Mouse (Mus musculus): ENCODE data around the gene Hnrnpdl. TPM values are rescaled to one million over a fixed set of nuclear protein-coding genes. Genes with fewer than 3 reads are reported as not detected.
A peak's percentile ranks its signal among the peaks of the same experiment; 100 is the strongest.

Hnrnpdl gene
- polyA plus RNA-seq, 1 experiment: 346 TPM

GRCm38 (mm10) chr5:100044621-100045020 lies 5.2 kb upstream of the Hnrnpdl start:
- Histone ChIP-seq H3K9ac (ENCODE audit: low read depth, poor library complexity, severe bottlenecking) (no peak overlapping the region), H3K36me3 (ENCODE audit: control insufficient read depth, insufficient read depth, low read length, poor library complexity, severe bottlenecking) (0 out of 2 replicates have a peak, but pooled peaks cover 2% of the 10 kb centered on the region), H3K4me1 (ENCODE audit: control insufficient read depth, insufficient read depth, low read length) (peaks cover 10% of the 10 kb centered on the region), H3K27ac (ENCODE audit: insufficient read depth, low read length) (peak overlapping the region; percentile 97), H3K4me3 (ENCODE audit: low read depth, low read length) (peak overlapping the region; percentile 29; the same call in 1 of the 2 replicates), H3K27me3 (ENCODE audit: control insufficient read depth, insufficient read depth, low read length, poor library complexity, severe bottlenecking) (no peaks in the 10 kb centered on the region), H3K9me3 (replicated peaks; ENCODE audit: control insufficient read depth, insufficient read depth, low read length, poor library complexity, severe bottlenecking) (no peaks in the 10 kb centered on the region)
- no peak for TF ChIP-seq CTCF (IDR thresholded peaks at IDR 0.05; ENCODE audit: low read depth, low read length)
- TF ChIP-seq EP300 (IDR thresholded peaks at IDR 0.05; ENCODE audit: insufficient read depth, low read depth, low read length): no peak
- TF ChIP-seq POLR2A (IDR thresholded peaks at IDR 0.05; ENCODE audit: insufficient read depth, low read length): no peak

DNA sequence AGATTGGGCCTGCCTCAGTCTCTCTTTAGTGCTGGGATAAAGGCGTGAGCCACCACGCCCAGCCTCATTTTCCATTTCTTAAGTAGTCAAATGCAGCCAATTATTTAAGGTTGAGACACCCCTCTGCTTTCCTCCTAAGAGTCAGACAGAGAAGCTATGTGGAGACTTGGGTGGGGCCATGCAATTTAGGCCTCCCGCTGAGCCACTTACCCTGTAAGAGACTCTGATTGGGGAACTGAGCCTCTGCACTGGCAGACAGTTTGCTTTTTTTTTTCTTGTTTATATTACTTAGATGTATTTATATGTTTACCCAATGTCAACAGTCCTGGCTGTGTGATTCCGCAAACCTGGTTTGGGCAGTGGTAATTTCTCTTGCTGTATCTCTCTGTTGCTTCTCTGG lies 4.6 kb upstream of the Hnrnpdl start:
- Histone ChIP-seq H3K9ac (ENCODE audit: low read depth, poor library complexity, severe bottlenecking) (no peak overlapping the region), H3K36me3 (ENCODE audit: control insufficient read depth, insufficient read depth, low read length, poor library complexity, severe bottlenecking) (0 out of 2 replicates have a peak, but pooled peaks cover 2% of the 10 kb centered on the region), H3K27me3 (ENCODE audit: control insufficient read depth, insufficient read depth, low read length, poor library complexity, severe bottlenecking) (no peaks in the 10 kb centered on the region), H3K4me1 (ENCODE audit: control insufficient read depth, insufficient read depth, low read length) (peaks cover 10% of the 10 kb centered on the region), H3K9me3 (replicated peaks; ENCODE audit: control insufficient read depth, insufficient read depth, low read length, poor library complexity, severe bottlenecking) (no peaks in the 10 kb centered on the region), H3K4me3 (ENCODE audit: low read depth, low read length) (no peak overlapping the region), H3K27ac (ENCODE audit: insufficient read depth, low read length) (peak overlapping the region; percentile 97)
- TF ChIP-seq POLR2A (IDR thresholded peaks at IDR 0.05; ENCODE audit: insufficient read depth, low read length) (no peak), EP300 (IDR thresholded peaks at IDR 0.05; ENCODE audit: insufficient read depth, low read depth, low read length) (peak; percentile 71), CTCF (IDR thresholded peaks at IDR 0.05; ENCODE audit: low read depth, low read length) (no peak)

DNA sequence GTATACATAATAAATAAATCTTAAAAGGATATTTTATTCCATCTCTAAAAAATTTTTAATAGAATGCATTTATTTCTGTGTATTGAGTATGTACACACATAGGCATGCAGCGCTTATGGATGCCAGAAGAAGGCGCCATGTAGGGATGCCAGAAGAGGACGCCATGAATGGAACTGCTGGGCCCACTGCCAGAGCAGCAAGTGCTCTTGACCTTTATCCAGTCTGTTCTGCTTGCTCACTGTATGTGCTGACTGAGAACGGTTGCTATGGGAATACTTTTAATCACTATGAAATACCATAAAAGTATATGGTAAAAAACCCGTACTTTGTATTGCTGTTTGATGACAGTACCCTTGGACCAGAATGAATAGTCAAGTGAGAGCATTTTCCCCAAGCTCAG lies 3.9 kb upstream of the Hnrnpdl start:
- Histone ChIP-seq H3K36me3 (ENCODE audit: control insufficient read depth, insufficient read depth, low read length, poor library complexity, severe bottlenecking) (0 out of 2 replicates have a peak, but pooled peaks cover 2% of the 10 kb centered on the region), H3K9ac (ENCODE audit: low read depth, poor library complexity, severe bottlenecking) (no peak overlapping the region), H3K9me3 (replicated peaks; ENCODE audit: control insufficient read depth, insufficient read depth, low read length, poor library complexity, severe bottlenecking) (no peaks in the 10 kb centered on the region), H3K4me3 (ENCODE audit: low read depth, low read length) (no peak overlapping the region), H3K4me1 (ENCODE audit: control insufficient read depth, insufficient read depth, low read length) (peaks cover 7% of the 10 kb centered on the region), H3K27me3 (ENCODE audit: control insufficient read depth, insufficient read depth, low read length, poor library complexity, severe bottlenecking) (no peaks in the 10 kb centered on the region), H3K27ac (ENCODE audit: insufficient read depth, low read length) (peak overlapping the region; percentile 93)
- no peak for TF ChIP-seq EP300 (IDR thresholded peaks at IDR 0.05; ENCODE audit: insufficient read depth, low read depth, low read length)
- no peak for TF ChIP-seq CTCF (IDR thresholded peaks at IDR 0.05; ENCODE audit: low read depth, low read length)
- no peak for TF ChIP-seq POLR2A (IDR thresholded peaks at IDR 0.05; ENCODE audit: insufficient read depth, low read length)

- H3K9me3 ChIP-seq (replicated peaks; ENCODE audit: control insufficient read depth, insufficient read depth, low read length, poor library complexity, severe bottlenecking): no peaks in the 10 kb centered on the region
- H3K27ac ChIP-seq (ENCODE audit: insufficient read depth, low read length): peak overlapping the region; percentile 93
- no peak overlapping the region for H3K9ac ChIP-seq (ENCODE audit: low read depth, poor library complexity, severe bottlenecking)
- H3K36me3 ChIP-seq (ENCODE audit: control insufficient read depth, insufficient read depth, low read length, poor library complexity, severe bottlenecking): peaks cover 9% of the 10 kb centered on the region
- TF ChIP-seq CTCF (IDR thresholded peaks at IDR 0.05; ENCODE audit: low read depth, low read length) (no peak), POLR2A (IDR thresholded peaks at IDR 0.05; ENCODE audit: insufficient read depth, low read length) (no peak), EP300 (IDR thresholded peaks at IDR 0.05; ENCODE audit: insufficient read depth, low read depth, low read length) (no peak)
- no peaks in the 10 kb centered on the region for H3K27me3 ChIP-seq (ENCODE audit: control insufficient read depth, insufficient read depth, low read length, poor library complexity, severe bottlenecking)
- H3K4me3 ChIP-seq (ENCODE audit: low read depth, low read length): no peak overlapping the region
- peaks cover 7% of the 10 kb centered on the region for H3K4me1 ChIP-seq (ENCODE audit: control insufficient read depth, insufficient read depth, low read length)
Measured at GRCm38 (mm10) chr5:100042467-100042866, 3.0 kb upstream of the Hnrnpdl start.

GRCm38 (mm10) chr5:100041272-100041671 lies 1.8 kb upstream of the Hnrnpdl start:
- H3K27ac ChIP-seq (ENCODE audit: insufficient read depth, low read length): no peak overlapping the region
- no peak overlapping the region for H3K9ac ChIP-seq (ENCODE audit: low read depth, poor library complexity, severe bottlenecking)
- H3K27me3 ChIP-seq (ENCODE audit: control insufficient read depth, insufficient read depth, low read length, poor library complexity, severe bottlenecking): no peaks in the 10 kb centered on the region
- no peak for TF ChIP-seq POLR2A (IDR thresholded peaks at IDR 0.05; ENCODE audit: insufficient read depth, low read length)
- no peak for TF ChIP-seq CTCF (IDR thresholded peaks at IDR 0.05; ENCODE audit: low read depth, low read length)
- 0 out of 2 replicates have a peak, but pooled peaks have one; percentile 31 for TF ChIP-seq EP300 (IDR thresholded peaks at IDR 0.05; ENCODE audit: insufficient read depth, low read depth, low read length)
- H3K4me3 ChIP-seq (ENCODE audit: low read depth, low read length): peak overlapping the region; percentile 31; the same call in 1 of the 2 replicates
- no peaks in the 10 kb centered on the region for H3K9me3 ChIP-seq (replicated peaks; ENCODE audit: control insufficient read depth, insufficient read depth, low read length, poor library complexity, severe bottlenecking)
- H3K36me3 ChIP-seq (ENCODE audit: control insufficient read depth, insufficient read depth, low read length, poor library complexity, severe bottlenecking): peaks cover 20% of the 10 kb centered on the region
- H3K4me1 ChIP-seq (ENCODE audit: control insufficient read depth, insufficient read depth, low read length): peaks cover 5% of the 10 kb centered on the region

DNA sequence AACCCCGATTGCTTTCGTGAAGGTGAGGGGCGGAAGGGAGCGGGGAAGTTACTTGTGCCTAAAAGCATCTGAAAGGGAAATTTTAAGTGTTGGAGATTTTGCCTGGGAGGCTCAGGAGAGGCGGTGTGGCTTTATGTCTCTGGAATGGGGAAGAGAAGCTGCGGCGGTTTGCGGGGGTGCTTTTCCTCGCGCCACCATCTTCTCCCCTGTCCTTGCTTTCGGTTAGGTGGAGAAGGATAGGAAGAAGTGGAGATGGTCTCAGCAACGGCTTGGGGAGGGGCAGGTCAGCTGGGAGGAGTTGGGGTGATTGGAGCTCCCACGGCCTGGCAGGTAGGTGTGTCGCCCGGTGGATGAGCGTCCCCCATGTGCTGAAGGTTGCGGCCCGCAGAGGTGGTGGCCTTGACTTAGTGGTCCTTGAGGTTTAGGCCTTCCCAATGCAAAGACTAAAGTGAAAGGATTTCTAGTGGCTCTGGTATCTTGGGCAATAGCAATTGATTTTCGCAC lies 869 bp upstream of the Hnrnpdl start:
- TF ChIP-seq EP300 (IDR thresholded peaks at IDR 0.05; ENCODE audit: insufficient read depth, low read depth, low read length): no peak
- TF ChIP-seq POLR2A (IDR thresholded peaks at IDR 0.05; ENCODE audit: insufficient read depth, low read length): no peak
- no peak for TF ChIP-seq CTCF (IDR thresholded peaks at IDR 0.05; ENCODE audit: low read depth, low read length)
- peaks cover 5% of the 10 kb centered on the region for H3K4me1 ChIP-seq (ENCODE audit: control insufficient read depth, insufficient read depth, low read length)
- H3K9ac ChIP-seq (ENCODE audit: low read depth, poor library complexity, severe bottlenecking): peak overlapping the region; percentile 98
- H3K36me3 ChIP-seq (ENCODE audit: control insufficient read depth, insufficient read depth, low read length, poor library complexity, severe bottlenecking): peaks cover 28% of the 10 kb centered on the region
- peak overlapping the region; percentile 60 for H3K27ac ChIP-seq (ENCODE audit: insufficient read depth, low read length)
- H3K4me3 ChIP-seq (ENCODE audit: low read depth, low read length): peak overlapping the region; percentile 91
- no peaks in the 10 kb centered on the region for H3K9me3 ChIP-seq (replicated peaks; ENCODE audit: control insufficient read depth, insufficient read depth, low read length, poor library complexity, severe bottlenecking)
- H3K27me3 ChIP-seq (ENCODE audit: control insufficient read depth, insufficient read depth, low read length, poor library complexity, severe bottlenecking): no peaks in the 10 kb centered on the region

Data from ES-Bruce4 (cell line).